Mouse (Mus musculus) hindbrain, embryonic 11.5 days (tissue): ENCODE data around the gene Hipk1. TPM values are rescaled to one million over a fixed set of nuclear protein-coding genes. Genes with fewer than 3 reads are reported as not detected.

ENCODE experiments used
- ATAC-seq: fragments of 200-750 bp; cut with Nextera tagmentation; 2 replicates; pipeline ENCODE4 v1.8.0; 2017; ENCODE audit warnings: mild to moderate bottlenecking, moderate TSS enrichment, moderate library complexity; ENCODE audit not compliant: low FRiP score
- DNase-seq: peaks from one replicate; pipeline ENCODE4 v3.0.0-alpha.2; 2015; ENCODE audit warnings: low spot score
- H3K27ac ChIP-seq: fragments of 300-500 bp; sonication (generic); 2 replicates; pipeline ENCODE4 v1.5.1; 2014; ENCODE audit warnings: mild to moderate bottlenecking, low read depth, low read length
- H3K27me3 ChIP-seq: fragments of 300-500 bp; sonication (generic); 2 replicates; pipeline ENCODE4 v1.6.1; 2014; ENCODE audit warnings: mild to moderate bottlenecking, low read length, moderate library complexity, mixed read lengths; ENCODE audit not compliant: control insufficient read depth, insufficient read depth
- H3K36me3 ChIP-seq: fragments of 300-500 bp; sonication (generic); 2 replicates; pipeline ENCODE4 v1.6.1; 2014; ENCODE audit warnings: mild to moderate bottlenecking, low read length, moderate library complexity, mixed read lengths; ENCODE audit not compliant: control insufficient read depth, insufficient read depth
- H3K4me1 ChIP-seq: fragments of 300-500 bp; sonication (generic); replicated peaks from 2 replicates; pipeline ENCODE4 v1.6.1; 2014; ENCODE audit warnings: low read length, mixed read lengths; ENCODE audit not compliant: control insufficient read depth, insufficient read depth
- H3K4me2 ChIP-seq: fragments of 300-500 bp; sonication (generic); replicated peaks from 2 replicates; pipeline ENCODE4 v1.6.1; 2014; ENCODE audit warnings: mild to moderate bottlenecking, low read depth, low read length
- H3K4me3 ChIP-seq: fragments of 300-500 bp; sonication (generic); 2 replicates; pipeline ENCODE4 v1.5.1; 2014; ENCODE audit warnings: low read depth, low read length
- H3K9ac ChIP-seq: fragments of 300-500 bp; sonication (generic); 2 replicates; pipeline ENCODE4 v1.6.1; 2014; ENCODE audit warnings: low read depth, low read length
- H3K9me3 ChIP-seq: fragments of 300-500 bp; sonication (generic); 2 replicates; pipeline ENCODE4 v1.6.1; 2016; ENCODE audit warnings: low read length; ENCODE audit not compliant: control insufficient read depth
- WGBS: fragments of 180-500 bp; shearing (Covaris S2); extraction: QIAGEN DNeasy Blood & Tissue Kit; methylation state at CpG from one replicate; pipeline ENCODE4 v1.1.7; 2014; 5-methylcytosine and 5-hydroxymethylcytosine counted together
- polyA plus RNA-seq: library from polyadenylated mRNA; unstranded; fragments of >200 nt; fragmentation: Nextera tagmentation; extraction: Ambion mirVana; gene quantifications from 2 replicates; pipeline ENCODE4 v1.2.1, GENCODE M21; 2014

Hipk1 gene
- polyA plus RNA-seq, 1 experiment from 2014 or later, result 17.4 TPM

DNA sequence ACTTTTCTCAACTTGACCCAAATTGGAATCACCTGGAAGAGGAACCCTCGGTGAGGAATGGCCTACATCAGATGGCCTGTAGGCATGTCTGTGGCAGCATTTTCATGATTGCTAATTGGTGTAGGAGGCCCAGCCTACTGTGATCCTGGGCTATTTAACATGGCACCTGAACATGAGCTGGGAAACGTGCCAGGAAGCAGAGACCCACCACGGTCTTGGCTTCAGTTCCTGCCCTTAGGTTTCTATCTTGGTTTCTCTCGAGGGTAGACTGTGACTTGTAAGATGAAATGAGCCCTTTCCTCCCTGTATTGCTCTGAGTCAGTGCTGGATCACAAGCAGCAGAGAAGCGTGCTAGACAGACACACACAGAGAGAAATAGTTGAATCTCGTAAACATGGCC lies 86.7 kb downstream of the Hipk1 start:
- Histone ChIP-seq H3K9ac (no peak overlapping the region), H3K4me1 (0 out of 2 replicates have a peak, but pooled peaks cover 3% of the 10 kb centered on the region), H3K4me3 (no peak overlapping the region), H3K27me3 (no peaks in the 10 kb centered on the region), H3K27ac (no peak overlapping the region), H3K9me3 (no peaks in the 10 kb centered on the region), H3K36me3 (no peaks in the 10 kb centered on the region), H3K4me2 (no peak overlapping the region)
- DNase-seq (no peak), ATAC-seq (no peak)
- WGBS, result 88% methylated on average over 6 of the region's 6 CpGs

DNA sequence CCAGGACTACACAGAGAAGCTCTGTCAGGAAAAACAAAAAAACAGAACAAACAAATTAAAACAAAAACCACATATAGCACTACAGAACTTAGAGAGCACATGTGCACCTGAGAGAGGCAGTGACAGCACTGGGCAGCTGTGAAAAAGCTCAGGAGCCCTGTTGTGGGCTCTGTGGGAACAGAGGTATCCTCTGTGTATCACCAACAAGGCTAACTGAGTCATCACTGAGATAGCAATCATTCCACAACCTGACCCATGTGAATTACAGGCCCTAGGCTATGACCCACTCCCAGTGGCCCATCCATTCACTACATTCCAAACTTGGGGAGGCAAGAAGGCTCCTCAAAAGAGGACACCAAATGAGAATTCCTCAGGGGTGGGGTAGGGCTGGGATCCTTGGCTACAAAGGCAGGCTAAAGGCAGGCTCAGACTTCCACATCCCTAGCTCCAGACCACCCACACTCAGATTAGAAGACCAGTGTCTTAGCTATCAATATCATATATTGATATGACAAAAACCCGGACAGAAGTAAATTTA lies 94.9 kb downstream of the Hipk1 start:
- no peak for ATAC-seq

DNA sequence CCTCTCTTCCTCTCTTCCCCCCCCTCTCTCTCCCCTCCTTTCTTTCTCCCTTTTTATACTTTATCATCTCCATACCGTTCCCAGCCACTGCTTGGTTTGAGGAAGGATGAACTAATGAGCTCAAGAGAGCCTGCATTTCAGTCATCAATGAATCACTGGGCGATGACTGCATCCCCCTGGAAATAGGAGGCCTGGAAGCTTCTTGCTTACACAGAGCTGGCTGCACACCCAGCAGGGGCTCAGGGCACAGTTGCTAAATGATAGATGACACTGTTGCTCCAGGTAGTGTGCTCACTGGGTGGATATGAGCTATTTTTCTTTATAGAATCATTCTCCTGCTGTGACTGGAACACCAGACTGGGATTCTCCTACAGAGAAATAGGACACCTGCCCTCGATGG lies 95.8 kb downstream of the Hipk1 start:
- ATAC-seq (no peak), DNase-seq (no peak)
- WGBS, result 54% methylated on average over 3 of the region's 3 CpGs
- Histone ChIP-seq H3K36me3 (no peaks in the 10 kb centered on the region), H3K9me3 (no peaks in the 10 kb centered on the region), H3K27me3 (no peaks in the 10 kb centered on the region), H3K9ac (no peak overlapping the region), H3K4me1 (no peaks in the 10 kb centered on the region), H3K4me3 (no peak overlapping the region), H3K4me2 (no peak overlapping the region), H3K27ac (no peak overlapping the region)

More for the DNA sequence above, 94.9 kb downstream of the Hipk1 start:
- Histone ChIP-seq H3K4me3 (no peak overlapping the region), H3K9ac (no peak overlapping the region), H3K9me3 (no peaks in the 10 kb centered on the region), H3K36me3 (no peaks in the 10 kb centered on the region), H3K27ac (no peak overlapping the region), H3K4me2 (no peak overlapping the region), H3K27me3 (no peaks in the 10 kb centered on the region), H3K4me1 (no peaks in the 10 kb centered on the region)
- whole genome bisulfite sequencing, result 84% methylated on average over 1 of the region's 1 CpGs
- no peak for DNase-seq

DNA sequence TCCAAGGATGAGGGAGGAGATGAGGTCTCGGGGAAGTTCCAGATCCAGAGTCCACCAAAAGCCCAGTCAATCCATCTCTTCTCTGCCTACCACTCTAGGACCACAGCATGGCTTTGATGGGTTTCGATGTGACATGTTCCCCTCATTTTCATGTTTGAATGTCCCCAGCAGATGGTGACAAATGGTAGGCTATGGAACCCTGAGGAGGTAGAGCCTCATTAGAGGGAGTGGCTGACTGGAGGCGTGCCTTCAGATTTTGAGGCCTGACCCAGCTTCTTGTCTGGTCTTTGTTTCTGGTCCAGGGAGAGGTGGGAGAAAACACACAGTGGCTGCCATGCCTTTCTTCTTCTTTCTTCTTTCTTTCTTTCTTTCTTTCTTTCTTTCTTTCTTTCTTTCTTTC lies 100.9 kb downstream of the Hipk1 start:
- H3K27me3 ChIP-seq, result no peaks in the 10 kb centered on the region
- no peak overlapping the region for H3K27ac ChIP-seq
- no peak for DNase-seq
- H3K4me2 ChIP-seq, result no peak overlapping the region
- ATAC-seq, result no peak
- no peak overlapping the region for H3K4me3 ChIP-seq
- no peaks in the 10 kb centered on the region for H3K9me3 ChIP-seq
- H3K4me1 ChIP-seq, result no peaks in the 10 kb centered on the region
- no peaks in the 10 kb centered on the region for H3K36me3 ChIP-seq
- no peak overlapping the region for H3K9ac ChIP-seq
- 72% methylated on average over 3 of the region's 3 CpGs for WGBS

Other genes starting within 250 kb of the Hipk1 start
- 2.7 and 3.1 TPM in 2 replicates for gene Syt6, start 216.3 kb downstream of the Hipk1 start, polyA plus RNA-seq
- 0.22 TPM in 1 of 2 replicates, not detected in the other for gene Atg4a-ps, start 145.5 kb downstream of the Hipk1 start, polyA plus RNA-seq
- gene Olfml3, start 53.6 kb downstream of the Hipk1 start, polyA plus RNA-seq, result 12.4 and 13.3 TPM in 2 replicates
- gene Gm10964, start 52.2 kb downstream of the Hipk1 start, polyA plus RNA-seq, result not detected in 2 replicates
- gene Dclre1b, start 17.9 kb upstream of the Hipk1 start, polyA plus RNA-seq, result 31.4 and 40.3 TPM in 2 replicates
- gene Ap4b1, start 18.0 kb upstream of the Hipk1 start, polyA plus RNA-seq, result 24.7 and 25.2 TPM in 2 replicates
- gene Gm43064, start 18.0 kb upstream of the Hipk1 start, polyA plus RNA-seq, result 0.14 and 0.37 TPM in 2 replicates
- gene Bcl2l15, start 41.0 kb upstream of the Hipk1 start, polyA plus RNA-seq, result 0.18 and 0.65 TPM in 2 replicates
- gene Ptpn22, start 68.2 kb upstream of the Hipk1 start, polyA plus RNA-seq, result 0.08 TPM in 1 of 2 replicates, not detected in the other
- gene Rsbn1, start 122.6 kb upstream of the Hipk1 start, polyA plus RNA-seq, result 20.0 and 22.7 TPM in 2 replicates
- 49.3 and 53.0 TPM in 2 replicates for gene Phtf1, start 176.5 kb upstream of the Hipk1 start, polyA plus RNA-seq